Mouse (Mus musculus): ENCODE measurements around the gene Inpp5a. TPM values are rescaled to one million over a fixed set of nuclear protein-coding genes. Genes with fewer than 3 reads are reported as not detected.
A peak's percentile ranks its signal among the peaks of the same experiment; 100 is the strongest.

Inpp5a gene
- total RNA-seq (2014; rRNA removed) = 15.1 and 20.9 TPM in 2 replicates
- polyA plus RNA-seq (2015; fragmentation: Nextera tagmentation; extraction: Ambion mirVana) = 20.4 and 21.2 TPM in 2 replicates

DNA sequence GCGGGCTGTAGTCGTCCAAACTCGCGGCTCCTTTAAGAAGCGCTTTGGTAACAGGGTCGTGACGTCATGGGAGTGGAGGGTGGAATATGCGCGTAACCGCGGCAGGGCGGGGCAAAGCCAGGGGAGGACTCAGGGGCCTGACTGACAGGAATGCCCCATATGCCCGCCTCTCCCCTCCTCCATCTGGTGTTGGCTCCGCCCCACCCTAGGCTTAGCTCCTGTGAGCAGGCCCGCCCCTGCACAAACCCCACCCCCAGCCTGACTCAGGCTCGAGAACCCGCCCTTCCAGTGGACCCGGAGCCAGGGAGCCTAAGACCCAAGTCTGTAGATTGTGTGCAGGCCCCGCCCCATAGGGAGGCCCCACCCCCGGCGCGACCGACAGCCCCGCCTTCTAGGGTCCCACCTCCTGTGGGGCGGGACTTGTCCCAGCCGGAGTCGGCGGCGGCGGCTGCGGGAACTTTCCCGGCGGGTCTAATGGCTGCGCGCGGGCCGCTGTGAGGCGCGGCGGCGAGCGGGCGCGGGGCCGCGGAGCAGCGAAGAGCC, at the start of gene Inpp5a:
Gene Inpp5a, plus strand, starts transcription at position 440 of the 543 bp plus-strand sequence.
- Histone ChIP-seq H3K9ac (replicated peaks; ENCODE audit: low read length, poor library complexity, severe bottlenecking) (peak within 1 kb of the TSS; percentile 86), H3K4me2 (ENCODE audit: low read depth, low read length, poor library complexity, severe bottlenecking) (peak within 1 kb of the TSS; percentile 73), H3K36me3 (ENCODE audit: insufficient read depth, low read length) (no peaks in the 10 kb centered on the region), H3K27ac (ENCODE audit: low read depth, low read length) (peak within 1 kb of the TSS; percentile 77), H3K27me3 (ENCODE audit: insufficient read depth, low read length) (no peaks in the 10 kb centered on the region), H3K9me3 (ENCODE audit: low read length) (no peaks in the 10 kb centered on the region), H3K4me3 (ENCODE audit: low read depth, low read length) (peak within 1 kb of the TSS; percentile 86), H3K4me1 (ENCODE audit: insufficient read depth, low read length) (peaks cover 13% of the 10 kb centered on the region)
- DNase-seq (ENCODE audit: low spot score) = peak; percentile 100
- peak; percentile 98 for ATAC-seq (ENCODE audit: low FRiP score)
- under 1% methylated on average over 31 of the region's 47 CpGs for WGBS
- TF ChIP-seq CTCF (IDR thresholded peaks at IDR 0.05) = no peak

DNA sequence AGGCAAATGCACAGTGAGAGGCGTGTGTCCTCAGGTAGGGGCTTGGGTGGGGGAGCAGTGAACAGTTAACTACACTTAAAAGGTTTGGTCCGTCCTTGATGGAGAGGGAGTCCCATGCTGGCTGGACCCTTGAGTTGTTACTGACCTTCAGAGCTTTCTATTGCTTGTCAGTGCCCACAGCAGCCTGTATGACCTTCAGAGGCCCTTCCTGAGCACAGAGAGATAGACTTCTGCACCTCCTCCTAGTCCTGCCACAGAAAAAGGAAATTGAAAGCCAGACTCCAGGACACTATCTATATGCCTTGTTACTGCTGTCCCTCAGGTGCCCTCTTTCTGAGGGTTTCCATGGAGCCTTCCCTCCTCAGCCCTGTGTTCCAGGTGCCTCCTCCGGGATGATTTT, 49.7 kb upstream of the Inpp5a start:
- Histone ChIP-seq H3K9ac (replicated peaks; ENCODE audit: low read length, poor library complexity, severe bottlenecking) (no peak overlapping the region), H3K36me3 (ENCODE audit: insufficient read depth, low read length) (no peaks in the 10 kb centered on the region), H3K27me3 (ENCODE audit: insufficient read depth, low read length) (no peaks in the 10 kb centered on the region), H3K4me1 (ENCODE audit: insufficient read depth, low read length) (peaks cover 6% of the 10 kb centered on the region; the same call in 1 of the 2 replicates), H3K4me2 (ENCODE audit: low read depth, low read length, poor library complexity, severe bottlenecking) (no peak overlapping the region), H3K27ac (ENCODE audit: low read depth, low read length) (no peak overlapping the region), H3K9me3 (ENCODE audit: low read length) (no peaks in the 10 kb centered on the region), H3K4me3 (ENCODE audit: low read depth, low read length) (no peak overlapping the region)
- no peak for ATAC-seq (ENCODE audit: low FRiP score)
- no peak for DNase-seq (ENCODE audit: low spot score)
- WGBS = 80% methylated on average over 3 of the region's 3 CpGs
- no peak for TF ChIP-seq CTCF (IDR thresholded peaks at IDR 0.05)

GRCm38 (mm10) chr7:139341020-139341660, 47.8 kb upstream of the Inpp5a start:
- ATAC-seq (ENCODE audit: low FRiP score) (no peak), DNase-seq (ENCODE audit: low spot score) (no peak)
- no peak overlapping the region for H3K27ac ChIP-seq (ENCODE audit: low read depth, low read length)
- 40% methylated on average over 4 of the region's 4 CpGs for WGBS
- H3K4me3 ChIP-seq (ENCODE audit: low read depth, low read length) = no peak overlapping the region
- H3K9ac ChIP-seq (replicated peaks; ENCODE audit: low read length, poor library complexity, severe bottlenecking) = no peak overlapping the region
- peaks cover 6% of the 10 kb centered on the region; the same call in 1 of the 2 replicates for H3K4me1 ChIP-seq (ENCODE audit: insufficient read depth, low read length)
- TF ChIP-seq CTCF (IDR thresholded peaks at IDR 0.05) = no peak
- no peaks in the 10 kb centered on the region for H3K27me3 ChIP-seq (ENCODE audit: insufficient read depth, low read length)
- H3K36me3 ChIP-seq (ENCODE audit: insufficient read depth, low read length) = no peaks in the 10 kb centered on the region
- H3K9me3 ChIP-seq (ENCODE audit: low read length) = no peaks in the 10 kb centered on the region
- no peak overlapping the region for H3K4me2 ChIP-seq (ENCODE audit: low read depth, low read length, poor library complexity, severe bottlenecking)

DNA sequence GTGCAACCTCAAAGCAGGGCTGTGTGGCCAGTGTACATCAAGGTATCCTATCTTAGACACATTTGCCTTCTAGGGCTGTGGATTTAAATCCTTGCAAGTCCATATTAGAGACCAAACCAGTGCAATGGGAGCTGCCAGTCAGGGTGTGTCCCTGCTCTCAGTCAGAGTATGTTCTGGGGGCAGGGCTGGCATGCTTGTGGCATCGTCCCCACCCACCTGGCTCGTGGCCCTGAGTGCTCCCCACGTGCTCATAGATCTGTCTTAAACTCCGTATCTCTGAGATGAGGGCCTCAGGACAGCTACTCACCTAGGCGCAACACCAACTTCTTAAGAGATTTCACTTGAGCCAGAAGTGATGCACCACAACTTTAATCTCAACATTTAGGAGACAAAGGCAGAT, 46.1 kb upstream of the Inpp5a start:
- no peak for ATAC-seq (ENCODE audit: low FRiP score)
- WGBS = 83% methylated on average over 5 of the region's 5 CpGs

GRCm38 (mm10) chr7:139347051-139347450, 41.9 kb upstream of the Inpp5a start:
- Histone ChIP-seq H3K27ac (ENCODE audit: low read depth, low read length) (no peak overlapping the region), H3K4me3 (ENCODE audit: low read depth, low read length) (no peak overlapping the region), H3K36me3 (ENCODE audit: insufficient read depth, low read length) (no peaks in the 10 kb centered on the region), H3K4me1 (ENCODE audit: insufficient read depth, low read length) (peaks cover 6% of the 10 kb centered on the region; the same call in 1 of the 2 replicates), H3K27me3 (ENCODE audit: insufficient read depth, low read length) (no peaks in the 10 kb centered on the region), H3K9me3 (ENCODE audit: low read length) (no peaks in the 10 kb centered on the region), H3K4me2 (ENCODE audit: low read depth, low read length, poor library complexity, severe bottlenecking) (no peak overlapping the region), H3K9ac (replicated peaks; ENCODE audit: low read length, poor library complexity, severe bottlenecking) (no peak overlapping the region)
- DNase-seq (ENCODE audit: low spot score) (no peak), ATAC-seq (ENCODE audit: low FRiP score) (no peak)
- 73% methylated on average over 7 of the region's 7 CpGs for WGBS
- no peak for TF ChIP-seq CTCF (IDR thresholded peaks at IDR 0.05)

More for the DNA sequence above, 46.1 kb upstream of the Inpp5a start:
- no peaks in the 10 kb centered on the region for H3K27me3 ChIP-seq (ENCODE audit: insufficient read depth, low read length)
- H3K9ac ChIP-seq (replicated peaks; ENCODE audit: low read length, poor library complexity, severe bottlenecking) = no peak overlapping the region
- H3K27ac ChIP-seq (ENCODE audit: low read depth, low read length) = no peak overlapping the region
- H3K4me2 ChIP-seq (ENCODE audit: low read depth, low read length, poor library complexity, severe bottlenecking) = no peak overlapping the region
- no peak for DNase-seq (ENCODE audit: low spot score)
- no peaks in the 10 kb centered on the region for H3K9me3 ChIP-seq (ENCODE audit: low read length)
- no peaks in the 10 kb centered on the region for H3K36me3 ChIP-seq (ENCODE audit: insufficient read depth, low read length)
- TF ChIP-seq CTCF (IDR thresholded peaks at IDR 0.05) = no peak
- no peak overlapping the region for H3K4me3 ChIP-seq (ENCODE audit: low read depth, low read length)
- peaks cover 6% of the 10 kb centered on the region; the same call in 1 of the 2 replicates for H3K4me1 ChIP-seq (ENCODE audit: insufficient read depth, low read length)

DNA sequence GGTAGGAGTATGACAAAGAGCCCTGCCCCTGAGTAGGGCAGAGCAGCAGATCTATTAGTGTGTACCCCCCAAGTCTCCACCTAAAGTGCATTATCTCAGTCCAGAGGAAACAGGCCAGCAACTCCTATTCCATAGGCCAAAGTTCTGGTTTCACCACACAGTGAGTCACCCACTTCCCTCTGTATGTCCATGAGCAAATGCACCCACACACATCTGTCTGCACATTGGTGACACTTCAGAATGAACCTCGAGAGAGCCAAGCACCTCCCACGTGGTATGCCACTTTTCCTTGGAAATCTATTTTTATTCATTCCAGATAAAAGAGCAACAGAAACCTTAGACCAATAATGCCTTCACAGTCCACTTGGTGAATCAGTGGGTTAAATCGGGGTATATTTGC, 38.3 kb upstream of the Inpp5a start:
- no peaks in the 10 kb centered on the region for H3K9me3 ChIP-seq (ENCODE audit: low read length)
- no peak overlapping the region for H3K27ac ChIP-seq (ENCODE audit: low read depth, low read length)
- no peaks in the 10 kb centered on the region for H3K36me3 ChIP-seq (ENCODE audit: insufficient read depth, low read length)
- TF ChIP-seq CTCF (IDR thresholded peaks at IDR 0.05) = no peak
- H3K4me1 ChIP-seq (ENCODE audit: insufficient read depth, low read length) = no peaks in the 10 kb centered on the region
- H3K9ac ChIP-seq (replicated peaks; ENCODE audit: low read length, poor library complexity, severe bottlenecking) = no peak overlapping the region
- no peak overlapping the region for H3K4me3 ChIP-seq (ENCODE audit: low read depth, low read length)
- no peaks in the 10 kb centered on the region for H3K27me3 ChIP-seq (ENCODE audit: insufficient read depth, low read length)
- no peak overlapping the region for H3K4me2 ChIP-seq (ENCODE audit: low read depth, low read length, poor library complexity, severe bottlenecking)
- WGBS = 88% methylated on average over 3 of the region's 3 CpGs
- DNase-seq (ENCODE audit: low spot score) (no peak), ATAC-seq (ENCODE audit: low FRiP score) (no peak)
